Mouse (Mus musculus) spleen, adult 12 weeks (tissue): ENCODE data around the gene Tas1r3.
A peak's percentile ranks its signal among the peaks of the same experiment; 100 is the strongest.

Source experiments
- DNase-seq: peaks from one replicate; pipeline ENCODE4 v3.0.0; 2022; ENCODE audit warnings: low spot score

The Tas1r3 gene

DNA sequence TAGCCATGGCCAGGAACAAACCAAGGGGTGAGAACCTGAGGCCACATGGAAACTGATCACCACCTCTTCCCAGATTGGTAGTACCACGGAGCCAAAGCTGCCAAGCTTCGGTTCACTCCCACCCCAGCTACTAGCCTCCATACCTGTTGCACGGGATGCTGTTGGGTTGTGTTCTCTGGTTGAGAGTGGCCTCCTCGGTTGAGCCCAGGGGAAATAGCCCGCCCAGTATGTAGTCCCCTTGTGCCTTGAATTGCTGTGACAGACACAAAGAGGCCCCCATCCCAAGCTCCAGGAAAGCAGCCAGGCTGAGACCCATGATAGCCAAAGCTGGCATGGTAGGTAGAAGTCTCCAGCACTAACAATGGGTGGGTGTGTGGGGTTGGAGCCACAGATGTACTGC lies at the start of gene Tas1r3:
Gene Tas1r3 (minus strand): TSS at position 362 of the 400 bp plus-strand sequence.
- no peak for DNase-seq

DNA sequence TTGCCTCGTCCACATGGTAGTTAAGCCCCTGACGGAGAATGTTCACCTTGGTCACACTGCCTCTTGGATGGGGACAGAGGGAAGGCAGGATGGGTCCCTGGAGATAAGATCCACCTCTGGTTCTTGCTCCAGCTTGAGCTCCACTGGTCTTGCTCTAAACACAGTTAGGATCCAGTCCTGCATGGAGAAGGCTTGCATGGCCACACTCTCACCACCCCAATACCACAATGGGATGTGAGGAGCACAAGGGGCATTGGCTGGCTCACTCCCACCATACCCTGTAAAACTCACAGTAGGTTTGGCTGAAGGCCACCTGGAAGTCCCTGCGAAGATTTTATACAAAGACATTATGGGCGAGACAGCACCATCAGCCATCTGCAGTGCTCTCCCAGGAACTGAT lies 45.6 kb upstream of the Tas1r3 start:
- no peak for DNase-seq

DNA sequence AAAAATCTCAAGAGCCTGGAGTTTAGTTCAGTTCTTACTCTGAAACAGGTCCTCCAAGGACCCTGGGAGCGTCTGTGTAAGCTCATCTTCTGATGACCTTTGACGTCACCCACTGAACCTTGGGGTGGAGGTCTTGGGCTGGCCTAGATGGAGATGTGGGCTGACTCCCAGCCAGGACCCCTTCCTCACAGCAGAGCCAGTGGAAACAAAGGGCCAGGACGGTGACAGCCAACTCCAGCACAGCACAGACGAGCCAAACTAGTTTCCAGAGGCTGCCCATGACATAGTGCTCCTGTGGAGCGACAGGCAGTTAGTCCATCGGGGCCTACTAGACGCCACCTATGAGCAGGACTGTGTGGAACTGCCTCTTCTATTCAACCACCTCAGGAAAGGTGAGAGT lies 45.1 kb upstream of the Tas1r3 start:
- no peak for DNase-seq

DNA sequence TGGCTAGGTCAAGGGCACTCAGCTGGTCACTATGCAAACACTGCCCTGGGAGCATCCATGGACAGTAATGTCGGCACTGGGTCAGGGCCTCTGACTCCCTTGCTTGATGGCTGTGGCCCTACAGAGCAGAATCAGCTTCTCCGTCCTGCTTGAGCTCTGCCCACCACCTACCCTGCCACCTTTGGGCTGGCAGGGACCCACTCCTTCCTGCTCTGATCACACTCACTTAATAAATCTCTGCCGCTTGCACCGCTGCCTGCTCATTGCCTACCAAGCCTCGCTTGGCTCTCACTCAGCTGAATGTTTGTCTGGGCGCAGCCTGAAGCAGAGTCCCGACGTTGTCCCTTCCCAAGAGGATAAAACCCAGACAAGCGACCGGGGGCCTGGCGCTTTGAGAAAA lies 43.8 kb upstream of the Tas1r3 start:
- no peak for DNase-seq

DNA sequence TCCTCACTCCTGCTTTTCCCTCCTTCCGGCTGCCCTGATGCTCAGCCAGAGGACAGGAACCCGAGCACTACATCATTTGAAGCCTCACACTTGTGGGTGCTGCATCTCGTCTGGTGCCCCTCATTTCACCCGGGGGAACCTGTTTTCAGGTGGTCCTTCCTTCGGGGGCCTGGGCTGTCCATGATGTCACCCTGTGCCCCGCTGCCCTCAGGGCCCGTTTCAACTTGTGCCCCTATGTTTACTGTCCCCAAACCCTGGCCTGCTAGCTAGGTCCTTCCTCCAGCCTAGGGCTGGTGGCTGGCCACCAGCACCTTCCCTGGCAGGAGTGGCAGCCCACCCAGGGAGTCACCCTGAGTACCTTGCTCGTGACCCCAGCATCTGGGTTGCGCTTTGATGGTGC lies 43.0 kb upstream of the Tas1r3 start:
- no peak for DNase-seq

DNA sequence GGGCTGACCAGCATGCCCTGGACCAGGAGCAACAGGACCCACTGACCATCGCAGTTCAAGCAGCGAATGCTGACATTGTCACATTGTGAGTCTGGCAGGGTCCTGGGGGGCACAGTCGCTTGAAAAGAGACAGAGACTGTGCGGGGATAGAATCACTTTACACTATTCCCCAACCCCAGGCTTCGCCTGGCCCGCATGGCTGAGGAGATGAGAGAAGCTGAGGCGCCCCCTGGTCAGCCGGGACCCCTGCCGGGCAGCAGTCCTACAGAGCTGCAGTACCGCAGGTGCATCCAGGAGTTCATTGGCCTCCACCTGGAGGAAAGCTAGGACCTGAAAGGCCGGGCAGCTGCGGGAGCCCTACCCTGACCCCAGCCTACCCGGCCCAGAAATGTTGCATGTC lies 42.5 kb upstream of the Tas1r3 start:
- DNase-seq, result no peak

DNA sequence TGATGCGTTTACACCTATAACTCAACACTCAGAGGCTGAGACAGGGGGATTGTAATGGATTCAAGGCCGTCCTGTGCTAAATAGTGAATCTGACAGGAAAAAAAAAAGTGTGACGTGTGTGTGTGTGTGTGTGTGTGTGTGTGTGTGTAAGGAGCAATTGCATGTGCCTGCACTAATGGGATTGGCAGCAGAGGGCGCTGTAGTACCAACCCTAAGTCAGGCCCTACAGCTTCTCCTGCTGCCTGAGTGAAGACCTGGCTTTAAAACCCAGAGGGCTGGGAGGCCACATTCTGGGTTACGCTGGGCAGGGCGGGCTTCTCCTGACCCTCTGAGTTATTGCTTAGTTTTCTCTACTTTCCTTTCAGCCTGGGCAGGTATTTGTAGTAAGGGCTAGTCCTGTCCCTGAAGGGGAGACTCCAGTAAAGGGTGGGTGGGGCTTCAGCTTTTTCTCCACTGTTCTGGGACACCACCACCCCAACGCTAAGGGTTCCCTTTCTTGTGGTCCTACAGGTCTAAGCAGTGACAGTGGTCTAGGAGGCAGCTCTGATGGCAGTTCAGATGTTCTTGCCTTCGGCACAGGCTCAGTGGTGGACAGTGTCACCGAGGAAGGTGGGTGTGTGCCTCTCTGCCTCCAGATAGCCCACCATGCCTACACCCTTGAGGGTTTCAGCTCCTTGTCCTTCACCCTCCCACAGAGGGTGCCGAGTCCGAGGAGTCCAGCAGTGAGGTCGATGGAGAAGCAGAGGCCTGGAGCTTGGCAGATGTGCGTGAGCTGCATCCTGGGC lies 41.3 kb upstream of the Tas1r3 start:
- DNase-seq, result peak; percentile 1

DNA sequence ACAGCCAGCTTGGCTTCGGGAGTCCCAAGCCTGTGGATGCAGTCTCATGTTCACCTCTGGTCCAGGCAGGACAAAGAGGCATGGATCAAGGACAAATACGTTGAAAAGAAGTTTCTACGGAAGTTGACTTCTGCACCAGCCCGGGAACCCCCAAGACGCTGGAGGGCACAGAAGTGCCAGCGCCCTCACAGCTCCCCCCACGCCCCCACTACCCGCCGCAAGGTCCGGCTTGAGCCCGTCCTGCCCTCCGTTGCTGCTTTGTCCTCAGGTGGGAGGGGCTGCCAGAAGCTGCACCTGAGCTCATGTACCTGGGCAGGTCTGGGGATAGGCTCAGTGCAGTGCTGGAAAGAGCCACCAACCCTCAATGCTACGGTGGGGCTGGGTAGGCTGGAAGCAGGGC lies 40.1 kb upstream of the Tas1r3 start:
- no peak for DNase-seq

DNA sequence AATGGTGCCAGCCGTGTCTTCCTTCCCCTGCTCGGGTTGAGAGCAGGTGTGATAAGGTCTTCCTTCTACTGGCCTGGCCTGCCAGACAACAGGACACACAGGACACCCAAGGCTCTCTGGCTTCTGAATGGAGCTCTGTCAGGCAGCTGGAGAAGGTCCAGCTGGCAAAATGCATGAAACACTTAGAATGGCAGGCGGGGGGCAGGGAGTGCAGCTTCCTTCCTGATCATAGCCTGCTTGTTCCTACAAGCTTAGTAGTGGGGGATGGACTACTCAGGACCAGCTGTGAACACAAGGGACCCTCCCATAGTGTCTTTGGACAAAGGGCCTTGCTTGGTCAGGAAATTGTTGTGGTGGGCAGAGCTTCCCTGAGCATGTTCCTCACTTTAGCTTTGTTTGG lies 38.0 kb upstream of the Tas1r3 start:
- DNase-seq, result no peak

DNA sequence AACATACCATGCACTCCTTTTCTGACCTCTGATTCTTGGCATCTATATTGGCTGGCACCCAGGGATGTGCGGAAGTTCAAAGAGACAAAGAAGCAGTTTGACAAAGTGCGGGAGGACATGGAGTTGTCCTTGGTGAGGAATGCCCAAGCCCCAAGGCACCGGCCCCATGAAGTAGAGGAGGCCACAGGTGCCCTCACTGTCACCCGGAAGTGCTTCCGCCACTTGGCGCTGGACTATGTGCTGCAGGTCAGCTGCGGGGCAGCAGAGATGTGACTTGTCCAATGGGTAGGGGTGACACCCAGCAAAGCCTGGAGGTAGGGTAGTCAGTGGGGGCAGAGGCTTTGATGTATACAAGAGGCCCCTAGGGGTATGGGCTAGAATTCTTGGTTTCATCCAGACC lies 36.2 kb upstream of the Tas1r3 start:
- no peak for DNase-seq

DNA sequence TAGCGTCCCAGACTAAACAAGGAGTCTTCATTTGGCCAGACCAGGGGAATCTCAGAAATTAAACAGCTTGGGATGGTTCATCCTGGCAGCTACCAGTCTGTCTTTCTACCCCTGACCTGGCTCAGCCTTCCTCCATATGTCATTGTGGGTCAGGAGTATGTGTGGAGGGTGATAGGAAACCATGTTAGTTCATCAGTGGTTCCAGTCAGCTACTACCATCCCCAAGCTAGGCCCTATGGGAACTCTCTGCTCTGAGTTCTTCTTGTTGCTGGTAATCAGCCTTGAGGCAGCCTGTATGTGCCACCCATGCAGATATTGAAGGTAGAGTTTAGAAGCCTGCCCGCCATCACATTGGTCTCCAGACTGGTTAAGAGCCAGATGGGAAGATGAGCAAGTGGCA lies 35.2 kb upstream of the Tas1r3 start:
- no peak for DNase-seq

DNA sequence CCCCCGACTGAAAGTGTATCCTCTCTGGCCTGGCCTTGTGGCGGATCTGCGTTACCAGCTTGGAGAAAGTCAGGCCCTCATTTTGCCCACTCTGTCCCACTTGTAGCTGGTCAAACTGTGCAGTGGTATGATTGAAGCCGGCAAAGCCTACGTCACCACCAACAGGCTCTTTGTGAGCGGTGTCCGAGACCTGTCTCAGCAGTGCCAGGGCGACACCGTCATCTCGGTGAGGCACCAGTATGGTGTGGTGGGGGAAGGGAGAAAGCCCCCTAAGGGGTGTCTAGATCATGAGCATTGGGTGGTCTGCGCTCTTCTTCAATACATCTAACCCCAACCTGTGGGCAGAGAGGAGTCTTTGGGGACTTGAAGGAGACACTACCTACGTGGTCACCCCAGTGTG lies 33.3 kb upstream of the Tas1r3 start:
- DNase-seq, result no peak

DNA sequence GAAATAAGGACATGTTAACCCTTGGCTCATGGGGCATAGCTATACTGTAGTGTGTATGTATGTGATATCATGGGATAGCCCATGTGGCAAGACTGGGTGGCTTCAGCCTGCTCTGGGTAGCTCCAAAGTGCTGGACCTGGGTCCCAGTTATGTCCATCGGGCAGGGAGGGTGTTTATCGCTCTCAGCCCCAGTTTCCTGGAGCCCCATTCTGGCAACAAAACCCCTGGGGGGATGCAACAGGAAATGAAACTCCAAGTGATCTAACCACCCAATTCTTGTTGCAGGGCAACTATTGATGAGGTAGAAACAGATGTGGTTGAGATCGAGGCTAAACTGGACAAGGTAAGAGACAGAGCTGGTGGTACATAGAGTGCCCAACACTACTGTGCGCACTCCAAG lies 32.7 kb upstream of the Tas1r3 start:
- DNase-seq, result no peak

DNA sequence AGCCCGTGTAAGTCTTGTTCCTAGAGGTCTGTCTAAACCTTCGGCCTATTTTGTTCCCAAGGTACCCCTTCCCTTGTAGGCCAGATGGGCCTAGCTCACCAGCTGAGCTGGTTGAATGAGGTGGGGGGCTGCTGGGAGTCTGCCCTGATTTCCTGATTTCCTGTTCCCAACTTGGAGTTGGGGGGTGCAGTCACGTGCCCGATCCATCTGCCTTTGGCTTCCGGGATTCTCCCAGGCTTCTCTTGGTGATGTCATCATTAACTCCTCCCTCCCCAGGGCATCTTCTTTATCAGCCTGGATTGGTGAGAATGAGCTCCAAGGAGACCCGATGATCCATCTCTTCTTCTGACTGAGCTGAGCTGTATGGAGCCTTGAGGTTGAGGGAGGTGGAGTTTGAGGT lies 32.1 kb upstream of the Tas1r3 start:
- no peak for DNase-seq

DNA sequence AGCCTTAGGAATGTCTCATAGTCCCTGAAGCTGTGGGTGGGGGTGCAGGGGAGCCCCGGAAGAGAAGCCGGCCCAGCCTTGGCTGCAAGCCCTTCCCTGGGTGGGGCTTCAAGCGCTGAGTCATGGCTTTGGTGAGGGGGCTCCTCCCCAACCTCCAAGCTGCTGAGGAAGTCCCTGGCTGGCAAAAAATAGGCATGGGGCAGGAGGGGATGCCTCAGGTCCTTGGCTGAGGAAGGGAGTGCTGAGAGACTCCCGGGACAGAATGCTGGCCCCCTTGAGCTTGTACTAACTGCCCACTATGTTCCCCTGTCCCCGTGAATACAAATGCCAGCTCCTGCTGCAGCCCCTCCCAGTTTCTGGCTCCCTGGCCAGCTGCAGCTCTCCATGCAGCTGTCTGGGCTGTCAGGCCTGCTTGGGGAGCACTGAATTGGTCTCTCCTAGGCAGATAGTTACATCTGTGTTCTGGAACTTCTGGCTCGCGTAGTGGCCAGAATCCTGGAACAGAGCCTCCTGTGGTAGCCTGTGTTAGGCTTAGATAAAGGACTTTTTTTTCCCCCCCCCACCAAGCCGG lies 31.2 kb upstream of the Tas1r3 start:
- DNase-seq, result peak; percentile 60

DNA sequence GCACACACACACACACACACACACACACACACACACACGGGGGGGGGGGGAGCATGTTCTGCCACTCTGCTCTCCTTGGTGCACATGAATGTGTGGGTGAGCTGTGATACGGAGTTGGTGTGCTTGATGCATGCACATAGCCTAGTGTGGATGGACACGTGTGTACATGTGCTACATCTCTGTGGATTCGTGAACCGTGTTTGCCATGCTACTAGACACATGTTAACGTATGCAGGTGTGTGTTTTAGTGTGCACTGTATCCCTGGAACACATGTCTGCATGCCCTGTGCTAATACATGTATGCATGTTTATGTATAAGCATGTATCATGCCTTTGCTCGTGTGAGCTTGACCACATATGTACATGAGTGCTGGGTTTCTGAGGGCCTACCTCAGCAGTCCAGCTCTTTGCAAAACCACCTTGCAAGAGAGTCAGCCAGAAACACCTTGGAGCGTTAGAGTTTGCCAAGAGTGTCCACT lies 30.1 kb upstream of the Tas1r3 start:
- DNase-seq, result no peak

DNA sequence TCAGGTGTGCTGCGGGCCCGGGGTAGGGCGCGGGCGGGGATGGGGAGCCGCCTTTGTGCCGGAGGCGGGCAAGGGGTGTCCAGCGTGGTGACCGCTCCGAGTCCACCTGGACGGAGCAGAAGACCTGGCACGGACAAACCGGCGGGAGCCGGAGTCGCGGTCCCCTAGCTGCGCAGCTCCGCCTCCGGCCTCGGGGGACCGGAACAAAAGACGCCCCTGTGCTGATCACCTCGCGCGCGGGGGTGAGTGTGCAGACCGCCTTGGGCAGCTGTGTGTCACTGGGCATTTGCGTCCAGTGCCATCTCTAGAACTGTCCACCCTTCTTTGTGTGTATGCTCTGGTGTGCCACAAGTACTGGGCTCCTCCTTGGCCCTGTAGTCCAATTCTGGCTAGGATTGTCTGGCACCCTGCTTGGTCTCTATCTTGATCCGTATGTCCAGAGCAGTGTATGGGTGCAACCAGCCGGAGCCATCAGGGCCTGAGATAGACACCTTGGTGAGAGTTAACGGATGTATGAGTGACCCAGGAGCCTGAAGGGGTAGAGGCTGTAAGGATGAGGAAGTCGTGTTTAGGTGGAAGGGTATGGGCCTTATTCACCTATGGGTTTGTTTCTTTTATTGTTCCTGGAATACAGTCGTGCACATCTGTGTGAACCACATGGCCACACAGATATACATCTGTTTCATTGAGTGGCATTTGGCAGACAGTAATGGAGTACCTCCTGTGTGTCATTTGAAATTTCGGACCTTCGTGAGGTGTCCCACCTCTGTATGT lies 29.5 kb upstream of the Tas1r3 start:
- peak; percentile 37 for DNase-seq

DNA sequence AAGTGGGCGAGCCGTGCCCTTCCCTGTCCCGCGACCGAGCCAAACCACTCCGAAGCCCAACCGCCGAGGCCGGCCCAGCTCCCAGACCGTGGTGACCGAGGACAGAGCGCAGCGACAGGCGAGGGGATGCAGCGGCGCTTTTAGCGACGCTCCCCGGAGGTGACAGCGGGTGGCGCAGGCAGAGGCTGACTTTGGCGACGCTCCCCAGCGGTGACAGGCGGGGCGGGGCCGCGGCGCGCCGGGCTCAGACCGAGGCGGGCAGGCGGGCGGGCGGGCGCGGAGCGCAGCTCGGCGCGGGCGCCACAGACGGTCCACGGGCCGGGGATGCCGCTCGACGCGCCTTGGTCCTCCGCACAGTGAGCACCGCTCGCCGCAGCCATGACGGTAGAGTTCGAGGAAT lies 28.9 kb upstream of the Tas1r3 start:
- DNase-seq, result peak; percentile 79

DNA sequence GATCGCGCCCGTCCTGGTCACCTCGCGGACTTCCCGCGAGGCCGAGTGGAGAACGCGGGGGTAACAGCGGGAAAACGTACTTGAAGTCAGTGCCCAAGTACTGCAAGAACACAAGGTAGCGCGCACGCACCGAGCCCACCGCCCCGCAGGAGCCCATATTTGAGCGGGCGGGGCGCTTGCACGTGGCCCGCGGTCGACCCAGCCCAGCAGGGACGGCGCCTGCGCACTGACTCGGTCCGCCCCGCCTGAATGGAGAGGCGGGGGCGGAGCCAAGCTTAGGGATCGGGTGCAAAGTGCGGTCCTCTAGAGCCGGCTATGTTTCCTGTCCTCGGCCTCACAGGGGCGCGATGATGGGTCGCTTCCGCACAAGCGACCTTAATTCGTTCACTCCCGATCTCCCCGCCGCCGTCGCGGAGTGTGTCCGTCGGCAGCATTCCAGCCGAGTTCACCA lies 28.4 kb upstream of the Tas1r3 start, which contains the start of the genes Pusl1 and Acap3:
Gene Pusl1 (minus strand): TSS at position 231 of the 451 bp plus-strand sequence.
Gene Acap3 (plus strand): TSS at position 272 of the 451 bp plus-strand sequence.
- DNase-seq, result peak; percentile 94

DNA sequence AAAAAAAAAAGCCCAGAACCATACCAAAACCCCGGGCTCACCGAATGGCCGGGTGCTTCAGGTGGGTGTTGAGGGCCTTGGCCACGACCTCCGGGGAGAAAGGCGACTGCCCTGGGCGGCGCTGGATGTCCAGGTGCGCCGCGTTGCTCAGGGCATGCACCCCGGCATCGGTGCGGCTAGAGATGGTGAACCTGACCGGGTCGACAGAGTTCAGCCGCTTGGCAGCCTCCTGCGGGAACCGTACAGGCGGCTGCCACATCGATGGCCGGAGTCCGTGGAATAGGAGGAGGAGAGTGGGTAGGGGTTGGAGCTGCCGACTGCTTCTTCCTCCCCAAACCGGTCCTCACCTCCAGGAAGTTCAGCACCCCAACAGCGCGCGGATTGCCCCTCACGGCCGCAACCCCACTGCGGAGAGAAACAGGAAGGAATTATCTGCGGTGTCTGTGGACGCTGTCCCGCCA lies 27.9 kb upstream of the Tas1r3 start:
- no peak for DNase-seq

DNA sequence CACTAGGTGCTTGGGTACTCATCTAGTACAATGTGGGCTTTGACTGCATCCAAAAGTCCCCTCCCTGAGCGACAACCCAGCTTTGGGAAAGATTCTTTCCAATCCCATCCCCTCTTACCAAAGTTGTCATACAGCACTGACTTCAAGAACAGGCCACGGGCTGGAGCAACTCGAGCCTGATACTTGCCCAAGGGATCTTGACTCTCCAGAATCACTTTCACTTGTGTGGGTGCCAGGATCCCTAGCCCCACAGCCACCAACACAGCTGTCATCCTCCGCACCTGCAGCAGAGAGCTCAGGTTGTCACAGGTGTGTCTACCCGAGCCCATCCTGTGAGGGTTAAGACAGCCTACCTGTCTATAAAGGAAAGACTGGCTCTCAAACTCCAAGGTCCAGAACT lies 26.2 kb upstream of the Tas1r3 start:
- no peak for DNase-seq

DNA sequence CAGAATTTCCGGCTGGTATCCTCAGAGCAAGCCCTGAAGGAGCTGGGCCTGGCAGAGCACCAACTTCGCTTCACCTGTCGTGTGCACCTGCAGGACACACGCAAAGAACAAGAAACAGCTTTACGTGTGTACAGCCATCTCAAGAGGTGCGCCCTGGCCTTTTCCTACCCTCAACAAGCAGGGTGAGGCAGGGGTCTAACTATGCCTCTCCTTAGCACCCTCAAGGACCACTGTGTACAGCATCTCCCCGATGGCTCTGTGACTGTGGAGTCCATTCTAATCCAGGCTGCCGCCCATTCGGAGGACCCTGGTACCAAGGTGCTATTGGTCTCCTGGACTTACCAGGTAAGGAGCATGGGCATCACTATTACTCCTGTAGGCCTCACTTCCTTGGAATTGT lies 25.0 kb upstream of the Tas1r3 start:
- no peak for DNase-seq

DNA sequence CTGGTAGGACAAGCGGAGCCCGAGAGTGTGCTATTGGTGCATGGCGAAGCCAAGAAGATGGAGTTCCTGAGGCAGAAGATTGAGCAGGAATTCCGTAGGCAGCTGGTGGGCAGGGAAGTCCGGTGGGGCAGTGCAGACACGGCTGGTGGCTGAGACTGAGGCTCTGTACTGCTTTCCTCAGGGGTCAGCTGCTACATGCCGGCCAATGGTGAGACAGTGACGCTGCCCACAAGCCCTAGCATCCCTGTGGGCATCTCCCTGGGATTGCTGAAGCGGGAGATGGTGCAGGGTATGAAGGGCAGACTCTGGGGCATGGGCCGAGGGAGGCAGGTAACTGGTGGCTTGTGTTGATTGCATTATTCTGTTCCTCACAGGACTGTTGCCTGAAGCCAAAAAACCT lies 24.5 kb upstream of the Tas1r3 start:
- no peak for DNase-seq
